Mouse (Mus musculus) hindbrain, embryonic 11.5 days (tissue): ENCODE results near the gene Rasl10a. TPM values are rescaled to one million over a fixed set of nuclear protein-coding genes. Genes with fewer than 3 reads are reported as not detected.

Source experiments
- ATAC-seq: fragments of 200-750 bp; cut with Nextera tagmentation; 2 replicates; pipeline ENCODE4 v1.8.0; 2017; ENCODE audit warnings: mild to moderate bottlenecking, moderate TSS enrichment, moderate library complexity; ENCODE audit not compliant: low FRiP score
- DNase-seq: peaks from one replicate; pipeline ENCODE4 v3.0.0-alpha.2; 2015; ENCODE audit warnings: low spot score
- H3K27ac ChIP-seq: fragments of 300-500 bp; sonication (generic); 2 replicates; pipeline ENCODE4 v1.5.1; 2014; ENCODE audit warnings: mild to moderate bottlenecking, low read depth, low read length
- H3K27me3 ChIP-seq: fragments of 300-500 bp; sonication (generic); 2 replicates; pipeline ENCODE4 v1.6.1; 2014; ENCODE audit warnings: mild to moderate bottlenecking, low read length, moderate library complexity, mixed read lengths; ENCODE audit not compliant: control insufficient read depth, insufficient read depth
- H3K36me3 ChIP-seq: fragments of 300-500 bp; sonication (generic); 2 replicates; pipeline ENCODE4 v1.6.1; 2014; ENCODE audit warnings: mild to moderate bottlenecking, low read length, moderate library complexity, mixed read lengths; ENCODE audit not compliant: control insufficient read depth, insufficient read depth
- H3K4me1 ChIP-seq: fragments of 300-500 bp; sonication (generic); replicated peaks from 2 replicates; pipeline ENCODE4 v1.6.1; 2014; ENCODE audit warnings: low read length, mixed read lengths; ENCODE audit not compliant: control insufficient read depth, insufficient read depth
- H3K4me2 ChIP-seq: fragments of 300-500 bp; sonication (generic); replicated peaks from 2 replicates; pipeline ENCODE4 v1.6.1; 2014; ENCODE audit warnings: mild to moderate bottlenecking, low read depth, low read length
- H3K4me3 ChIP-seq: fragments of 300-500 bp; sonication (generic); 2 replicates; pipeline ENCODE4 v1.5.1; 2014; ENCODE audit warnings: low read depth, low read length
- H3K9ac ChIP-seq: fragments of 300-500 bp; sonication (generic); 2 replicates; pipeline ENCODE4 v1.6.1; 2014; ENCODE audit warnings: low read depth, low read length
- H3K9me3 ChIP-seq: fragments of 300-500 bp; sonication (generic); 2 replicates; pipeline ENCODE4 v1.6.1; 2016; ENCODE audit warnings: low read length; ENCODE audit not compliant: control insufficient read depth
- WGBS: fragments of 180-500 bp; shearing (Covaris S2); extraction: QIAGEN DNeasy Blood & Tissue Kit; methylation state at CpG from one replicate; pipeline ENCODE4 v1.1.7; 2014; 5-methylcytosine and 5-hydroxymethylcytosine counted together
- polyA plus RNA-seq: library from polyadenylated mRNA; unstranded; fragments of >200 nt; fragmentation: Nextera tagmentation; extraction: Ambion mirVana; gene quantifications from 2 replicates; pipeline ENCODE4 v1.2.1, GENCODE M21; 2014

Rasl10a gene
- polyA plus RNA-seq, 1 experiment from 2014 or later = 0.46 TPM

DNA sequence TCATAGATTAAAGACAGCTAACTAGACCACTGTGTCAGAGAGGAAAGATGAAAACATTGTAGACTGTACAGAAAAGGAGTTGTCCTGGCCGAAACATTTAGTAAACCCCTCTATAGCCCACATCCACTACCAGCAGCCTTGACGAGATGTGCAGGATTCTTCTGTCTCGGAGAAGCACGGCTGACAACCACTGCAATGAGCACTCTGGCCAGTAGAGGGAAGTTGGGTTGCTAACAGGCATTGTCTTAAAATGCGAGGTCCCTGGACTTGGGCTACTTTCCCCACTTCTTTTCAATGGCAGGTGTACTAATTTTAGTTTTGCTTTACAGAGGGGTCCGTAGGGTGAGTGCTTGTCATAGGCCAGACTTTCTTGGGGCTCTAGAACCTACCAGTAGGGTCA, 40.4 kb upstream of the Rasl10a start:
- Histone ChIP-seq H3K9ac (no peak overlapping the region), H3K27me3 (no peaks in the 10 kb centered on the region), H3K36me3 (peaks cover 13% of the 10 kb centered on the region), H3K9me3 (no peaks in the 10 kb centered on the region), H3K4me3 (no peak overlapping the region), H3K27ac (no peak overlapping the region), H3K4me1 (no peaks in the 10 kb centered on the region), H3K4me2 (no peak overlapping the region)
- 76% methylated on average over 6 of the region's 6 CpGs for WGBS
- no peak for ATAC-seq
- peak; percentile 18 for DNase-seq

DNA sequence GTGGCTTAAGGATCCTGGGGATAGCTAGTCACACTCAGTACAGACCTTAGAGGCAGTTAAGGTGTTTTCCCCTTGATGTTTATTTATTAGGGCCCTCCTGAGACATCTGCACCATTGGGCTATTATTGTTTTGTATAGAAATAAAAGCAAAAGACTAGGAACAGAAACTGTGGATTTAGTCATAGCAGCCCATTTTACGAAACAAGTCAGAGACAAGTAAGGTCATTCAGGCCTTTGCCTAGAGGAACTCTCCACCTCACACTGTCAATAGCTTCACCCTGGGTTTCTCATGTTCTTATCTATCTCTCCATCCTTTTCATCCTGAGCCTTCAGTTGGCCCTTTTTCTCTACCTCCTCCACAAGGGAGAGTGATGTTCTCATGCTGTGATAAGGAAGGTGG, 32.8 kb upstream of the Rasl10a start:
- no peak for ATAC-seq
- no peak overlapping the region for H3K9ac ChIP-seq
- 93% methylated on average over 1 of the region's 1 CpGs for WGBS

DNA sequence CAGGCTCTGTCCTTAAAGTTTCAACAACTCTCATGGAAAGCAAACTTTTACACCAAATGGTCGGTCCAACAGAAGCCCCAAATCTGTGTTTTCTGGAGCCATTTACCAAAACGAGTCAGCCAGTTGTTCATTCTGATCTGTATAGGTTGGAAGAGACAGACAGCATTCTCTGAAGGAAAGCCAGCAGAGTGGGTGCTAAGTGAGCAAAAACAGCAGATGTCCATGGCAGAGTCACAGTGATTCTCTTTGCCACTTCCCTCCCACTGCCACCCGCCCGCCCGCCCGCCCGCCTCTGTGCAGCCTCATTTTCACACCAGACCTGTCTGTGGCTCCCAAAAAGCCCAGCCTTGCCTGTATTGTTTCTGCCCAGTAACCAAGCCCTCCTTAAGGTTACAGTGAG, 29.7 kb upstream of the Rasl10a start:
- Histone ChIP-seq H3K4me3 (no peak overlapping the region), H3K27me3 (no peaks in the 10 kb centered on the region), H3K4me2 (no peak overlapping the region), H3K27ac (no peak overlapping the region), H3K9ac (no peak overlapping the region), H3K36me3 (peaks cover 10% of the 10 kb centered on the region; the same call in 1 of the 2 replicates), H3K4me1 (no peaks in the 10 kb centered on the region), H3K9me3 (no peaks in the 10 kb centered on the region)
- WGBS = 96% methylated on average over 7 of the region's 7 CpGs
- DNase-seq = no peak
- no peak for ATAC-seq

More for the DNA sequence above, 32.8 kb upstream of the Rasl10a start:
- Histone ChIP-seq H3K27ac (no peak overlapping the region), H3K4me2 (no peak overlapping the region), H3K27me3 (no peaks in the 10 kb centered on the region), H3K9me3 (no peaks in the 10 kb centered on the region), H3K4me1 (no peaks in the 10 kb centered on the region), H3K36me3 (peaks cover 3% of the 10 kb centered on the region; the same call in 1 of the 2 replicates), H3K4me3 (no peak overlapping the region)
- DNase-seq = no peak

- WGBS = 93% methylated on average over 10 of the region's 10 CpGs
- no peak for ATAC-seq
- H3K36me3 ChIP-seq = peaks cover 15% of the 10 kb centered on the region; the same call in 1 of the 2 replicates
Observed at GRCm38 (mm10) chr11:5032706-5033105, 25.2 kb upstream of the Rasl10a start.

DNA sequence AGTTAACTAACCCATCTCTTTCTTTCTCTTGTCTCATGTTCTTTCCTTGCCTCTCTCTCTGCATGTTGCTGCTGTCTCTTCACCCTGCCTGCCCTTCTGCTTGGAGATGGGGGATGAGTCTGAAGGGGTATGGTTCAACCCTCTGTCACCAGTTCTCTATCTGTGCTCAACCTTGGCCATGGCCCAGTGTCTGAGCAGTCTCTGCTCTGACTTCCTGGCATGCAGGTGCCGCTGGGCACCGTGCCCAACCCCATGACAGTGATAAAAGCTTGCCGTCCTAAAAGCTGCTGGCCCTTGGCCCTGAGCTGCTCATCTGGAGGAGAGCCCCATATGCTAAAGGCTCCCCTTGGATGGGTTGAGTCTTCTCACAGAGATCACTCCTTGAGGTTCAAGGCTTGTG, 24.8 kb upstream of the Rasl10a start:
- H3K27me3 ChIP-seq = no peaks in the 10 kb centered on the region
- ATAC-seq (no peak), DNase-seq (no peak)
- H3K27ac ChIP-seq = no peak overlapping the region
- WGBS = 98% methylated on average over 3 of the region's 3 CpGs
- H3K4me3 ChIP-seq = no peak overlapping the region
- no peak overlapping the region for H3K9ac ChIP-seq
- H3K36me3 ChIP-seq = peaks cover 15% of the 10 kb centered on the region; the same call in 1 of the 2 replicates
- no peaks in the 10 kb centered on the region for H3K4me1 ChIP-seq
- no peaks in the 10 kb centered on the region for H3K9me3 ChIP-seq
- H3K4me2 ChIP-seq = no peak overlapping the region

More at GRCm38 (mm10) chr11:5032706-5033105, 25.2 kb upstream of the Rasl10a start:
- H3K9ac ChIP-seq = no peak overlapping the region
- no peak for DNase-seq
- no peak overlapping the region for H3K27ac ChIP-seq
- H3K27me3 ChIP-seq = no peaks in the 10 kb centered on the region
- H3K4me2 ChIP-seq = no peak overlapping the region
- H3K4me1 ChIP-seq = no peaks in the 10 kb centered on the region
- no peak overlapping the region for H3K4me3 ChIP-seq
- H3K9me3 ChIP-seq = no peaks in the 10 kb centered on the region

GRCm38 (mm10) chr11:5035421-5035820, 22.5 kb upstream of the Rasl10a start:
- WGBS = 95% methylated on average over 4 of the region's 4 CpGs
- no peak for DNase-seq
- Histone ChIP-seq H3K4me3 (no peak overlapping the region), H3K4me2 (no peak overlapping the region), H3K9ac (no peak overlapping the region), H3K4me1 (no peaks in the 10 kb centered on the region), H3K27me3 (no peaks in the 10 kb centered on the region), H3K36me3 (peaks cover 15% of the 10 kb centered on the region; the same call in 1 of the 2 replicates), H3K27ac (no peak overlapping the region), H3K9me3 (no peaks in the 10 kb centered on the region)
- ATAC-seq = no peak

DNA sequence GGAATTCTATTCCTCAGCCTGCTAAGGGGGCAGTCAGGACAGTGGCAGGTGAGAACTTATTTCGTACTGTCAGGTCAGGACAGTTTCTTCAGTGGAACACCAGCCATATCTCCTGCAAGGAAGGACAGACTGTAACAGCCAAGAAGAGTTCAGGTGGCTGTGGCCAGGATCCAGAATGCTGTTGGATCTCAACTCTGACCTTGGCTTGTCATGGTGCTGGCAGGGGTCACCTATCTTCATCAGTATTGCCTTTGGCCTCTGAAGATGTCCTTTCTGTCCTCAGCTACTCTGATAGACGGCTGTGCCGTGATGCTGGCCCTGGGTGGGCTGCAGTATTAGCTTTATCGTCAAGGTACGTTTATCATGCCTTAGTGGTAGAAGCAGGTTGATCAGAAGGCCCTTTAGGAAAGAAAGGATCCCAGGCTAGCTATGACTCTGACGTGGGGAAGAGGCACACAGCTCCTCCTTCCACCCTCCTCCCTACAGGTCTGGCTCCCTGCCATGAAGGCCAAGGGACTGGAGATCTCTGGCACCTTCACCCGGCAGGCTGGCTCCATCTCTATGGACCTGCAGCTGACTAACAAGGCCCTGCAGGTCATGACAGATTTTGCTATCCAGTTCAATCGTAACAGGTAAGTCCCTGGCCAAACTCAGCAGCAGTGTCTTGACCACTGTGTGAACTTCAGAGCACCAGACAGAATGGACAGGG, 20.6 kb upstream of the Rasl10a start:
- H3K4me3 ChIP-seq = no peak overlapping the region
- 96% methylated on average over 8 of the region's 8 CpGs for WGBS
- H3K9me3 ChIP-seq = no peaks in the 10 kb centered on the region
- no peak overlapping the region for H3K4me2 ChIP-seq
- no peak for ATAC-seq
- no peak overlapping the region for H3K9ac ChIP-seq
- no peak for DNase-seq
- H3K27ac ChIP-seq = no peak overlapping the region
- H3K4me1 ChIP-seq = no peaks in the 10 kb centered on the region
- H3K36me3 ChIP-seq = peaks cover 15% of the 10 kb centered on the region; the same call in 1 of the 2 replicates
- no peaks in the 10 kb centered on the region for H3K27me3 ChIP-seq

GRCm38 (mm10) chr11:5040585-5040984, 17.3 kb upstream of the Rasl10a start:
- Histone ChIP-seq H3K4me2 (no peak overlapping the region), H3K27ac (no peak overlapping the region), H3K9me3 (no peaks in the 10 kb centered on the region), H3K36me3 (0 out of 2 replicates have a peak, but pooled peaks cover 7% of the 10 kb centered on the region), H3K4me1 (no peaks in the 10 kb centered on the region), H3K27me3 (no peaks in the 10 kb centered on the region), H3K9ac (no peak overlapping the region), H3K4me3 (no peak overlapping the region)
- DNase-seq (no peak), ATAC-seq (no peak)
- 92% methylated on average over 4 of the region's 5 CpGs for WGBS

GRCm38 (mm10) chr11:5041144-5041780, 16.7 kb upstream of the Rasl10a start:
- Histone ChIP-seq H3K27me3 (no peaks in the 10 kb centered on the region), H3K4me2 (no peak overlapping the region), H3K9me3 (no peaks in the 10 kb centered on the region), H3K4me3 (no peak overlapping the region), H3K9ac (no peak overlapping the region), H3K4me1 (no peaks in the 10 kb centered on the region), H3K36me3 (0 out of 2 replicates have a peak, but pooled peaks cover 7% of the 10 kb centered on the region), H3K27ac (no peak overlapping the region)
- WGBS = 81% methylated on average over 18 of the region's 18 CpGs
- ATAC-seq = no peak
- DNase-seq = no peak
